Mouse (Mus musculus) C2C12 (cell line): ENCODE measurements at regions not wholly inside any gene's neighbourhood (a gene's known extent, or its start where the extent isn't known, plus 50 kb on each side); places are given as distances from the start of the nearest gene placed in this dataset.

Experiments
- CTCF ChIP-seq: IDR thresholded peaks from one replicate; pipeline ENCODE4 v1.5.1; 2011; ENCODE audit not compliant: control insufficient read depth, insufficient read depth, insufficient read length
- USF1 ChIP-seq: IDR thresholded peaks from one replicate; pipeline ENCODE4 v1.6.1; 2011; ENCODE audit warnings: low read depth, mild to moderate bottlenecking, control low read depth, moderate library complexity

- TF ChIP-seq CTCF (no peak), USF1 (no peak)
These were observed 67.6 kb upstream of the Fzd7 start for GRCm38 (mm10) chr1:59414401-59415210.
